Mouse (Mus musculus) intestine, embryonic 15.5 days (tissue): ENCODE measurements at regions not wholly inside any gene's neighbourhood (a gene's known extent, or its start where the extent isn't known, plus 50 kb on each side); places are given as distances from the start of the nearest gene placed in this dataset.

Experiments used
- ATAC-seq: fragments of 200-750 bp; cut with Nextera tagmentation; 2 replicates; pipeline ENCODE4 v1.8.0; 2017; ENCODE audit warnings: moderate TSS enrichment, moderate library complexity
- H3K27ac ChIP-seq: fragments of 300-500 bp; sonication (generic); 2 replicates; pipeline ENCODE4 v1.5.1; 2015; ENCODE audit warnings: mild to moderate bottlenecking, inconsistent platforms
- H3K27me3 ChIP-seq: fragments of 300-500 bp; sonication (generic); replicated peaks from 2 replicates; pipeline ENCODE4 v1.6.1; 2015; ENCODE audit warnings: inconsistent platforms
- H3K36me3 ChIP-seq: fragments of 300-500 bp; sonication (generic); 2 replicates; pipeline ENCODE4 v1.6.1; 2015; ENCODE audit warnings: inconsistent platforms
- H3K4me1 ChIP-seq: fragments of 300-500 bp; sonication (generic); replicated peaks from 2 replicates; pipeline ENCODE4 v1.6.1; 2015; ENCODE audit warnings: inconsistent platforms
- H3K4me2 ChIP-seq: fragments of 300-500 bp; sonication (generic); replicated peaks from 2 replicates; pipeline ENCODE4 v1.6.1; 2015; ENCODE audit warnings: mild to moderate bottlenecking, inconsistent platforms
- H3K4me3 ChIP-seq: fragments of 300-500 bp; sonication (generic); replicated peaks from 2 replicates; pipeline ENCODE4 v1.5.1; 2015; ENCODE audit warnings: inconsistent platforms
- H3K9ac ChIP-seq: fragments of 300-500 bp; sonication (generic); 2 replicates; pipeline ENCODE4 v1.6.1; 2015; ENCODE audit warnings: inconsistent platforms
- H3K9me3 ChIP-seq: fragments of 300-500 bp; sonication (generic); 2 replicates; pipeline ENCODE4 v1.6.1; 2016; ENCODE audit warnings: inconsistent platforms
- WGBS: fragments of 180-500 bp; shearing (Covaris S2); methylation state at CpG from one replicate; pipeline ENCODE4 v1.1.7; 2015; 5-methylcytosine and 5-hydroxymethylcytosine counted together

GRCm38 (mm10) chr6:147871033-147871432, 176.0 kb upstream of the Far2 start:
- no peak for ATAC-seq
- H3K27ac ChIP-seq = no peak overlapping the region
- H3K4me1 ChIP-seq = no peaks in the 10 kb centered on the region
- no peaks in the 10 kb centered on the region for H3K27me3 ChIP-seq
- WGBS = 64% methylated on average over 3 of the region's 3 CpGs
- H3K9ac ChIP-seq = no peak overlapping the region
- H3K4me3 ChIP-seq = no peak overlapping the region
- no peaks in the 10 kb centered on the region for H3K9me3 ChIP-seq
- H3K4me2 ChIP-seq = no peak overlapping the region
- H3K36me3 ChIP-seq = no peaks in the 10 kb centered on the region

GRCm38 (mm10) chr6:147873173-147873572, 173.9 kb upstream of the Far2 start:
- ATAC-seq = no peak
- WGBS = 52% methylated on average over 3 of the region's 3 CpGs
- H3K9me3 ChIP-seq = no peaks in the 10 kb centered on the region
- no peak overlapping the region for H3K4me3 ChIP-seq
- H3K36me3 ChIP-seq = no peaks in the 10 kb centered on the region
- H3K4me1 ChIP-seq = no peaks in the 10 kb centered on the region
- no peak overlapping the region for H3K9ac ChIP-seq
- no peaks in the 10 kb centered on the region for H3K27me3 ChIP-seq
- H3K4me2 ChIP-seq = no peak overlapping the region
- no peak overlapping the region for H3K27ac ChIP-seq

GRCm38 (mm10) chr6:147878485-147878884, 168.6 kb upstream of the Far2 start:
- 67% methylated on average over 3 of the region's 3 CpGs for WGBS
- Histone ChIP-seq H3K27me3 (no peaks in the 10 kb centered on the region), H3K4me1 (no peaks in the 10 kb centered on the region), H3K4me3 (no peak overlapping the region), H3K9me3 (no peaks in the 10 kb centered on the region), H3K36me3 (no peaks in the 10 kb centered on the region), H3K9ac (no peak overlapping the region), H3K4me2 (no peak overlapping the region), H3K27ac (no peak overlapping the region)
- ATAC-seq = no peak

GRCm38 (mm10) chr6:147885902-147886301, 161.2 kb upstream of the Far2 start:
- Histone ChIP-seq H3K36me3 (no peaks in the 10 kb centered on the region), H3K9me3 (no peaks in the 10 kb centered on the region), H3K4me2 (no peak overlapping the region), H3K4me1 (no peaks in the 10 kb centered on the region), H3K4me3 (no peak overlapping the region), H3K27me3 (no peaks in the 10 kb centered on the region), H3K9ac (no peak overlapping the region), H3K27ac (no peak overlapping the region)
- 85% methylated on average over 4 of the region's 4 CpGs for WGBS
- ATAC-seq = no peak

GRCm38 (mm10) chr6:147919697-147920096, 127.4 kb upstream of the Far2 start:
- H3K36me3 ChIP-seq = no peaks in the 10 kb centered on the region

GRCm38 (mm10) chr6:147921091-147921490, 126.0 kb upstream of the Far2 start:
- no peak for ATAC-seq
- H3K9ac ChIP-seq = no peak overlapping the region
- H3K36me3 ChIP-seq = no peaks in the 10 kb centered on the region
- H3K4me1 ChIP-seq = peaks cover 3% of the 10 kb centered on the region
- H3K9me3 ChIP-seq = no peaks in the 10 kb centered on the region
- no peak overlapping the region for H3K4me2 ChIP-seq
- H3K27ac ChIP-seq = no peak overlapping the region
- H3K27me3 ChIP-seq = no peaks in the 10 kb centered on the region
- H3K4me3 ChIP-seq = no peak overlapping the region
- WGBS = 67% methylated on average over 5 of the region's 5 CpGs

More at GRCm38 (mm10) chr6:147919697-147920096, 127.4 kb upstream of the Far2 start:
- no peak for ATAC-seq
- Histone ChIP-seq H3K9me3 (no peaks in the 10 kb centered on the region), H3K4me3 (no peak overlapping the region), H3K27me3 (no peaks in the 10 kb centered on the region), H3K4me2 (no peak overlapping the region), H3K9ac (no peak overlapping the region), H3K4me1 (peaks cover 3% of the 10 kb centered on the region), H3K27ac (no peak overlapping the region)
- 24% methylated on average over 1 of the region's 1 CpGs for WGBS

GRCm38 (mm10) chr6:147922506-147922905, 124.6 kb upstream of the Far2 start:
- no peak overlapping the region for H3K4me2 ChIP-seq
- ATAC-seq = no peak
- H3K27ac ChIP-seq = no peak overlapping the region
- no peaks in the 10 kb centered on the region for H3K27me3 ChIP-seq
- H3K9ac ChIP-seq = no peak overlapping the region
- 80% methylated on average over 5 of the region's 5 CpGs for WGBS
- peaks cover 3% of the 10 kb centered on the region for H3K4me1 ChIP-seq
- H3K9me3 ChIP-seq = no peaks in the 10 kb centered on the region
- H3K4me3 ChIP-seq = no peak overlapping the region
- H3K36me3 ChIP-seq = no peaks in the 10 kb centered on the region

GRCm38 (mm10) chr6:147923246-147923645, 123.8 kb upstream of the Far2 start:
- Histone ChIP-seq H3K4me3 (no peak overlapping the region), H3K27ac (no peak overlapping the region), H3K36me3 (no peaks in the 10 kb centered on the region), H3K9me3 (no peaks in the 10 kb centered on the region), H3K4me1 (peaks cover 3% of the 10 kb centered on the region), H3K9ac (no peak overlapping the region), H3K27me3 (no peaks in the 10 kb centered on the region), H3K4me2 (no peak overlapping the region)
- WGBS = 92% methylated on average over 8 of the region's 8 CpGs
- no peak for ATAC-seq

- Histone ChIP-seq H3K27me3 (no peaks in the 10 kb centered on the region), H3K9me3 (no peaks in the 10 kb centered on the region), H3K36me3 (no peaks in the 10 kb centered on the region), H3K4me3 (no peak overlapping the region), H3K9ac (no peak overlapping the region), H3K4me1 (no peaks in the 10 kb centered on the region), H3K27ac (no peak overlapping the region), H3K4me2 (no peak overlapping the region)
- ATAC-seq = no peak
These were observed 118.1 kb upstream of the Far2 start for GRCm38 (mm10) chr6:147928951-147929350.

- WGBS = 68% methylated on average over 3 of the region's 3 CpGs
- no peak overlapping the region for H3K9ac ChIP-seq
- no peaks in the 10 kb centered on the region for H3K4me1 ChIP-seq
- H3K36me3 ChIP-seq = no peaks in the 10 kb centered on the region
- no peak for ATAC-seq
- H3K4me3 ChIP-seq = no peak overlapping the region
- H3K27ac ChIP-seq = no peak overlapping the region
- no peak overlapping the region for H3K4me2 ChIP-seq
- no peaks in the 10 kb centered on the region for H3K27me3 ChIP-seq
- no peaks in the 10 kb centered on the region for H3K9me3 ChIP-seq
These were observed 103.0 kb upstream of the Far2 start for GRCm38 (mm10) chr6:147944020-147944419.

GRCm38 (mm10) chr6:147944940-147945676, 102.0 kb upstream of the Far2 start:
- Histone ChIP-seq H3K4me2 (no peak overlapping the region), H3K36me3 (no peaks in the 10 kb centered on the region), H3K27me3 (no peaks in the 10 kb centered on the region), H3K4me1 (no peaks in the 10 kb centered on the region), H3K9me3 (no peaks in the 10 kb centered on the region), H3K9ac (no peak overlapping the region), H3K27ac (no peak overlapping the region), H3K4me3 (no peak overlapping the region)
- WGBS = 70% methylated on average over 4 of the region's 4 CpGs
- ATAC-seq = no peak

- 72% methylated on average over 4 of the region's 4 CpGs for WGBS
These were observed 99.1 kb upstream of the Far2 start for GRCm38 (mm10) chr6:147947997-147948396.

GRCm38 (mm10) chr6:147951642-147952041, 95.4 kb upstream of the Far2 start:
- Histone ChIP-seq H3K4me2 (no peak overlapping the region), H3K27me3 (no peaks in the 10 kb centered on the region), H3K27ac (no peak overlapping the region), H3K9me3 (no peaks in the 10 kb centered on the region), H3K9ac (no peak overlapping the region), H3K4me1 (0 out of 2 replicates have a peak, but pooled peaks cover 6% of the 10 kb centered on the region), H3K4me3 (no peak overlapping the region), H3K36me3 (no peaks in the 10 kb centered on the region)
- no peak for ATAC-seq

More at GRCm38 (mm10) chr6:147947997-147948396, 99.1 kb upstream of the Far2 start:
- H3K9ac ChIP-seq = no peak overlapping the region
- no peaks in the 10 kb centered on the region for H3K36me3 ChIP-seq
- H3K4me1 ChIP-seq = no peaks in the 10 kb centered on the region
- no peak overlapping the region for H3K4me2 ChIP-seq
- no peak overlapping the region for H3K4me3 ChIP-seq
- no peak overlapping the region for H3K27ac ChIP-seq
- no peak for ATAC-seq
- H3K9me3 ChIP-seq = no peaks in the 10 kb centered on the region
- no peaks in the 10 kb centered on the region for H3K27me3 ChIP-seq
